Mouse (Mus musculus) intestine, embryonic 16.5 days (tissue): ENCODE measurements at regions not wholly inside any gene's neighbourhood (a gene's known extent, or its start where the extent isn't known, plus 50 kb on each side); places are given as distances from the start of the nearest gene placed in this dataset.

ENCODE experiments used
- ATAC-seq: fragments of 200-750 bp; cut with Nextera tagmentation; 2 replicates; pipeline ENCODE4 v1.8.0; 2017; ENCODE audit warnings: moderate TSS enrichment, moderate library complexity
- H3K27ac ChIP-seq: fragments of 300-500 bp; sonication (generic); 2 replicates; pipeline ENCODE4 v1.5.1; 2014; ENCODE audit warnings: mild to moderate bottlenecking, low read length
- H3K27me3 ChIP-seq: fragments of 300-500 bp; sonication (generic); replicated peaks from 2 replicates; pipeline ENCODE4 v1.6.1; 2014; ENCODE audit warnings: low read length, control low read depth, mixed read lengths; ENCODE audit not compliant: control insufficient read depth, insufficient read depth
- H3K36me3 ChIP-seq: fragments of 300-500 bp; sonication (generic); 2 replicates; pipeline ENCODE4 v1.6.1; 2014; ENCODE audit warnings: low read length, control low read depth; ENCODE audit not compliant: control insufficient read depth, insufficient read depth
- H3K4me1 ChIP-seq: fragments of 300-500 bp; sonication (generic); 2 replicates; pipeline ENCODE4 v1.6.1; 2014; ENCODE audit warnings: low read length, control low read depth, mixed read lengths; ENCODE audit not compliant: control insufficient read depth, insufficient read depth
- H3K4me2 ChIP-seq: fragments of 300-500 bp; sonication (generic); 2 replicates; pipeline ENCODE4 v1.6.1; 2014; ENCODE audit warnings: low read depth, low read length, control low read depth
- H3K4me3 ChIP-seq: fragments of 300-500 bp; sonication (generic); 2 replicates; pipeline ENCODE4 v1.5.1; 2014; ENCODE audit warnings: mild to moderate bottlenecking, low read length
- H3K9ac ChIP-seq: fragments of 300-500 bp; sonication (generic); 2 replicates; pipeline ENCODE4 v1.6.1; 2014; ENCODE audit warnings: low read depth, low read length
- H3K9me3 ChIP-seq: fragments of 300-500 bp; sonication (generic); 2 replicates; pipeline ENCODE4 v1.6.1; 2016; ENCODE audit warnings: low read length, control low read depth; ENCODE audit not compliant: control insufficient read depth
- WGBS: fragments of 180-500 bp; shearing (Covaris S2); extraction: QIAGEN DNeasy Blood & Tissue Kit; methylation state at CpG from one replicate; pipeline ENCODE4 v1.1.7; 2014; 5-methylcytosine and 5-hydroxymethylcytosine counted together

DNA sequence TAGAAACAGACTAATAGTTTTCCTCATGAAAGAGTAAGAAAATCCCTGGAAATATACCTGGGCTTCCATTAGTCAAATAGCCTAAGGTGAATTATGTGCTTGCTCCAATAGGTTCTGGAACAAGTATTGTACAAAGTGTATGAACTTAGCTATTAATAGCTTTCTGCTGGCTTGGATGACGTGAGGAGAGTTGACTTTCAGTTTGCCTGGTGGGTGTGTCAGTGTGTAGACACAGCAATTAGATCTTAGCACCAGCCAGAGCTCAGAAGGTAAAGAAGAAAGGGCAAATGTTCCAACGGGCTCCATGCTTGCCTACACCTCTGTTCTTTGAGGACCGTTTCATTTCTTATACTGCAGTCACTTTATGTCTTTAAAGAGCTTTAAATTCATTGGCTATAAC is 654.8 kb upstream of the Mef2c start:
- Histone ChIP-seq H3K9ac (no peak overlapping the region), H3K27ac (no peak overlapping the region), H3K36me3 (no peaks in the 10 kb centered on the region), H3K4me1 (no peaks in the 10 kb centered on the region), H3K9me3 (no peaks in the 10 kb centered on the region), H3K27me3 (no peaks in the 10 kb centered on the region), H3K4me2 (no peak overlapping the region), H3K4me3 (no peak overlapping the region)
- ATAC-seq, result no peak
- 44% methylated on average over 3 of the region's 3 CpGs for WGBS

DNA sequence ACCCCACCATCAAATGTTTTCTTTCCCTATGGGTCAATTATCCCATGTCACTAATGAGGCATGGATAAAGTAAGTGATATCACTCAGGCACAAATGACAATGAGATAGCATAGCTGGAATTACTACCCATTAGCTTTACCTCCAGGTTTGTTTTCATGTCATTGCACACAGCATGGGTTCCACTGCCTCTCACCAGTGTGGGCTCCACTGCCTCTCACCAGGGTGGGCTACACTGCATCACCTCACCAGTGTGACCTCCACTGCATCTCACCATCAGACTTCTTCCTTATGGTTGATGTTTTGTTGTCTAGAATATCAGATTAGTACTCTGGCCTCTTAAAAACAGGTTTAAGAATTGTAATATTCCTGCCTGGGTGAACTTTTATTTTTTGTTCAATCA is 634.0 kb upstream of the Mef2c start:
- H3K36me3 ChIP-seq, result no peaks in the 10 kb centered on the region
- ATAC-seq, result no peak
- no peak overlapping the region for H3K4me2 ChIP-seq
- H3K27me3 ChIP-seq, result no peaks in the 10 kb centered on the region
- H3K9ac ChIP-seq, result no peak overlapping the region
- no peaks in the 10 kb centered on the region for H3K9me3 ChIP-seq
- no peak overlapping the region for H3K27ac ChIP-seq
- no peak overlapping the region for H3K4me3 ChIP-seq
- H3K4me1 ChIP-seq, result no peaks in the 10 kb centered on the region

DNA sequence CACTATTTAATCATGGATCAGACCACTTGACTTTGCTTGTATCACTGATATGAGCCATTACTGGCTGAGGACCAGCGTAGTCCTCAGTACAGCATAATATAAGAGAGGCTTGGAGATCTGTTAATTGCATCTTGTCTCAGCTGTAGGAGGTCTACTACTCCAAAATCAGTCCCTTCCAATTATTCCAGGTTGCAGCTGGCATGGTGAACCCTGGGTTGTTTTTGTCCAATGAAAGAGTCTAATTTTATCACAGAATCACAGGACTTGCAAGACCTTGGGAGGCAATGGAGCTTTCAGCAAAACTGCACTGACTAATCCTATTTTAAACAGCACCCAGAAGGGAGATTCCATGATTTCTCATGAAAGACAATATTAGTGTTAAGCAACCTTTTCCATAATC is 629.7 kb upstream of the Mef2c start:
- H3K4me3 ChIP-seq, result no peak overlapping the region
- no peak overlapping the region for H3K4me2 ChIP-seq
- H3K27ac ChIP-seq, result no peak overlapping the region
- no peaks in the 10 kb centered on the region for H3K9me3 ChIP-seq
- H3K9ac ChIP-seq, result no peak overlapping the region
- 78% methylated on average over 1 of the region's 1 CpGs for WGBS
- H3K36me3 ChIP-seq, result no peaks in the 10 kb centered on the region
- H3K4me1 ChIP-seq, result no peaks in the 10 kb centered on the region
- no peaks in the 10 kb centered on the region for H3K27me3 ChIP-seq
- no peak for ATAC-seq

DNA sequence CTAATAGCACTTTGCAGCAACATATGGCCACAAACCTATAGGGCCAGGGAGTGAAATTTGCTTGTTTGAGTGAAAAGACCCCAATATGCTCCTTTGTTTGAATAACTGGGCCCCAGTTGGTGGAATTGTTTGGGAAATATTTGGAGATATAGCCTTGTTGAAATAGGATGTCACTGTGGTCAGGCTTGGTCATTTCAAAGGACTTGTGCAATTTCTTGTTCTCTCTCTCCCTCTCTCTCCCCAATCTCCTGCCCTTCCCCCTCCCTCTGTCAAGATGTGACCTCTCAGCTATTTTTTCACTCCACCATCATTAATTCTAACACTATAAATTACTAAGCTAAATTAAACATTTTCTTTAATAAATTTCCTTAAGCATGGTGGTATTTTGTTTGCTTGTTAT is 620.5 kb upstream of the Mef2c start:
- H3K4me3 ChIP-seq, result no peak overlapping the region
- no peaks in the 10 kb centered on the region for H3K27me3 ChIP-seq
- no peaks in the 10 kb centered on the region for H3K9me3 ChIP-seq
- no peaks in the 10 kb centered on the region for H3K4me1 ChIP-seq
- ATAC-seq, result no peak
- H3K4me2 ChIP-seq, result no peak overlapping the region
- no peaks in the 10 kb centered on the region for H3K36me3 ChIP-seq
- H3K9ac ChIP-seq, result no peak overlapping the region
- H3K27ac ChIP-seq, result no peak overlapping the region

DNA sequence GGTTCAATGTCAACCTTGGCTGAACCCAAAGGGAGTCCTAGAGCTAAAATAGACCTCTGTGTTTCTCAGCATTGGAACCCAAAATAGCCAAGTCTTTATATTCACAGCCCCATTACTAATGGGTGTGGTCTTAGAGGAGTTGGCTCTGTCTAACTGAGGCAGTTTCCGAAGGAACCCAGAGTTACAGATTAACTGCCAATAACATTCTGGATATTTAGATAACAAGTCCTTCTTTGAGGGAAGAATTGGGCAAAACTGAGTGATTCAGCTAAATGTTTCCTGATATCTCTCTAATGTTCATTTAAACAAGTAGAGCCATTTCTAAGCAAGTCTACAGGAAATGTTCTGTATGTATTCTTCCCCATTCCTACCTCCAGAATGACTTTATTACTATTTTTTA is 615.1 kb upstream of the Mef2c start:
- H3K27me3 ChIP-seq, result no peaks in the 10 kb centered on the region
- H3K9me3 ChIP-seq, result no peaks in the 10 kb centered on the region
- no peak overlapping the region for H3K27ac ChIP-seq
- WGBS, result 83% methylated on average over 1 of the region's 1 CpGs
- no peaks in the 10 kb centered on the region for H3K4me1 ChIP-seq
- H3K9ac ChIP-seq, result no peak overlapping the region
- H3K36me3 ChIP-seq, result no peaks in the 10 kb centered on the region
- no peak overlapping the region for H3K4me2 ChIP-seq
- no peak for ATAC-seq
- H3K4me3 ChIP-seq, result no peak overlapping the region

DNA sequence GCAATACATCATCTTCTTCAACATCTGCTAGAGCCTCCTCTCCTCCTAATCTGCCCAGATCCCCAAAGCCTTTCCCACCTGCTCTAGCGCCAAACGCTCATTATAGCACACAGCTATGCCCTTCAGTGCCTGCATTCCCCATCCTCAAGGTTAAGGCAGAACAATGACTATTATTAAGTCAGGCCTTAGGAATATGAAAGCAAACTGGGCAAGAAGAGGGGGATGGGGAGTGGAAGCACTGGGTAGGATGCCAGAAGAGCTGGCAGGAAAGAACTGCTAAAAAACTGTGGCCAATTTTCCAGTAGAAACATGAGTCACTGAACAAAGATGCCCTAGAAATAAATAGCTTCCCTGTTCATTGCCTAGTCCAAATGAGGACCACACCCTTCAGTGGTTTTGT is 611.1 kb upstream of the Mef2c start:
- no peaks in the 10 kb centered on the region for H3K27me3 ChIP-seq
- no peak overlapping the region for H3K4me2 ChIP-seq
- no peak overlapping the region for H3K9ac ChIP-seq
- no peaks in the 10 kb centered on the region for H3K4me1 ChIP-seq
- ATAC-seq, result no peak
- H3K4me3 ChIP-seq, result no peak overlapping the region
- no peaks in the 10 kb centered on the region for H3K36me3 ChIP-seq
- H3K27ac ChIP-seq, result no peak overlapping the region
- no peaks in the 10 kb centered on the region for H3K9me3 ChIP-seq
- WGBS, result 70% methylated on average over 2 of the region's 2 CpGs

DNA sequence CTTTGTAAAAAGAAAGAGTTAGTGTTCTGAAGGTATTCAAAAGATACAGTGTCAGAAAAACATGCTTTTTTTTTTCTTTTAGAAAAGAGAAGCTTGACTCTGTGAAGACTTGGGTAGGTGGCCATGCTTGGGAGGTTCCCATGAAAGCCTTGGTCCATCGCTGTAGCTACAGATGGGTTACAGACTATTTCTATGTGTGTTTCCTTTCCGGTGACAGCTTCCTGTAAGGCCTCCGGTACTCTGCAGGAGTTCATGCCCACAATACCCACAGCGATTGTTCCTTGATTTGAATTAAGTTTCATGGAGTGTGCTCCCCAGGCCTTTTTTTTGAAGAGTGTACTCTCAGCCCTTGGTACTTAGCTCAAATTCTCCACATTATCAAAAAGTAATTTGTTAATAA is 604.1 kb upstream of the Mef2c start:
- ATAC-seq, result no peak
- H3K27ac ChIP-seq, result no peak overlapping the region
- 67% methylated on average over 4 of the region's 4 CpGs for WGBS
- H3K9me3 ChIP-seq, result no peaks in the 10 kb centered on the region
- no peaks in the 10 kb centered on the region for H3K4me1 ChIP-seq
- no peaks in the 10 kb centered on the region for H3K27me3 ChIP-seq
- no peak overlapping the region for H3K9ac ChIP-seq
- H3K4me3 ChIP-seq, result no peak overlapping the region
- no peaks in the 10 kb centered on the region for H3K36me3 ChIP-seq
- no peak overlapping the region for H3K4me2 ChIP-seq

DNA sequence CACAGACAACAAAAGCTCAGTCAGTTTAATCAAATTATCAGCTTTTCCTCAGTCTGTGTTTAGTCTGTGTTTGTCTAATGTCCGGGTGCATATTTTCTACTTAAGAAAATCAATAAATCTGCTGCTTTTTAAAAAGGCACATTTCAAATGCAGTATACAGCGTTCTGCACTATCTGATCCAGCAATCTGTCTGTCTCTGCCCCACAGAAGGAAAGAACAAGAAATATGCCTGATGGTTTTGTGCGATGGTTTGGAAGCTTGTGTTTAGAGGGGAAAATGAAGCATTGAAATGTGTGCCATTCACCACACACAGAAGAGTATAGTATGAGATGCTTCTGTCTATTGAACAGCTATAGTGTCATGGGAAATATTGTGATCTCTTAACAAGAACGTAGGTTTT is 601.7 kb upstream of the Mef2c start:
- ATAC-seq, result no peak
- Histone ChIP-seq H3K36me3 (no peaks in the 10 kb centered on the region), H3K4me1 (no peaks in the 10 kb centered on the region), H3K4me2 (no peak overlapping the region), H3K9ac (no peak overlapping the region), H3K27me3 (no peaks in the 10 kb centered on the region), H3K9me3 (no peaks in the 10 kb centered on the region), H3K4me3 (no peak overlapping the region), H3K27ac (no peak overlapping the region)
- 56% methylated on average over 4 of the region's 4 CpGs for WGBS

DNA sequence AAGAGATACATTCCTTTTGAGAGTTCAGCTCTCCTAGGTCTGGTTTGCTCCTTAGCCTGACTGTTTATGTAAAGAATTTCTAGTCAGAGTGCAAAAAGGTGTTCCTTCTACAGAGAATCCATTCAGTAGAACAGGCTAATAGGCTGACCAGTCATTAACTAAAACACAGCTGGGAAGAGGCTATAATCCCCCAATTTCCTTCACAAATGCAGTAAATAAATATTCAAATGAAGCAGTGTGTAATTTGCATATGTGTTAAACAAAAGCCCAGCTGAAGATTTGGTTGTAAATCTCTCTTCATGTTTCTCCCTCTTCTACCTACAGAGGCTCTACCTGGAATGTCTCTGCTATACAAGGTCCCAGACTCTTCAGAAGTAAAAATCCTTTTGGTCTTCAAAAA is 600.2 kb upstream of the Mef2c start:
- H3K9ac ChIP-seq, result no peak overlapping the region
- no peak overlapping the region for H3K4me2 ChIP-seq
- no peaks in the 10 kb centered on the region for H3K36me3 ChIP-seq
- H3K4me1 ChIP-seq, result no peaks in the 10 kb centered on the region
- no peak for ATAC-seq
- H3K27ac ChIP-seq, result no peak overlapping the region
- no peaks in the 10 kb centered on the region for H3K9me3 ChIP-seq
- no peak overlapping the region for H3K4me3 ChIP-seq
- H3K27me3 ChIP-seq, result no peaks in the 10 kb centered on the region

DNA sequence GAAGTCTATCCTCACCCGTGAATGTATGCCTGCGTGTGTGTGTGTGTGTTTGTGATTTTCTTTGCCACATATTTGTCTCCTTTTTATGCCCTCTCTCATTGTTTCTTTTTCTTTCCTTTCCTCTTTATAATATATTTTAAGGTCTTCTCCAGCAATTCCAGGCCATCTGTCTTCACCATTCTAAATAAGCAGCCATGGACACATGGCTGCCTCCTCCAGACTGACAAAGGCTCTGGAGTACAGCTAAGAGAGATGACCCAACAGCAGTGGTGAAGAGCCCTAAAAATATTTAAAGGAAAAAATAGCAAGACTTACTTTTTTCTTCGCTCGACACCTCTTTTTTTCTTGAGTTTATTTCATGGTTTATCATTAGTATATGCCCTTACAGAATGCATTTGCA is 596.1 kb upstream of the Mef2c start:
- 87% methylated on average over 4 of the region's 4 CpGs for WGBS
- Histone ChIP-seq H3K9me3 (no peaks in the 10 kb centered on the region), H3K27me3 (no peaks in the 10 kb centered on the region), H3K4me2 (no peak overlapping the region), H3K36me3 (no peaks in the 10 kb centered on the region), H3K9ac (no peak overlapping the region), H3K4me3 (no peak overlapping the region), H3K27ac (no peak overlapping the region), H3K4me1 (no peaks in the 10 kb centered on the region)
- no peak for ATAC-seq
